Mouse (Mus musculus) forebrain, embryonic 12.5 days (tissue): Measurements from ENCODE around the gene Gm20931. TPM values are rescaled to one million over a fixed set of nuclear protein-coding genes. Genes with fewer than 3 reads are reported as not detected.
"Not testable (repeated sequence)": the region's sequence is repeated elsewhere in the genome, so short reads cannot be mapped to it uniquely, and the experiment has no call there.

ENCODE experiments used
- ATAC-seq: fragments of 200-750 bp; cut with Nextera tagmentation; 2 replicates; pipeline ENCODE4 v1.8.0; 2017; ENCODE audit warnings: moderate TSS enrichment; ENCODE audit not compliant: low FRiP score
- H3K27ac ChIP-seq: fragments of 300-500 bp; sonication (generic); 2 replicates; pipeline ENCODE4 v1.5.1; 2016; ENCODE audit warnings: mild to moderate bottlenecking
- H3K27me3 ChIP-seq: fragments of 300-500 bp; sonication (generic); 2 replicates; pipeline ENCODE4 v1.6.1; 2016; ENCODE audit warnings: mild to moderate bottlenecking
- H3K36me3 ChIP-seq: fragments of 300-500 bp; sonication (generic); replicated peaks from 2 replicates; pipeline ENCODE4 v1.6.1; 2016; ENCODE audit warnings: mild to moderate bottlenecking
- H3K4me1 ChIP-seq: fragments of 300-500 bp; sonication (generic); 2 replicates; pipeline ENCODE4 v1.6.1; 2016
- H3K4me2 ChIP-seq: fragments of 300-500 bp; sonication (generic); 2 replicates; pipeline ENCODE4 v1.6.1; 2016; ENCODE audit warnings: mild to moderate bottlenecking, moderate library complexity
- H3K4me3 ChIP-seq: fragments of 300-500 bp; sonication (generic); replicated peaks from 2 replicates; pipeline ENCODE4 v1.5.1; 2016; ENCODE audit warnings: mild to moderate bottlenecking
- H3K9ac ChIP-seq: fragments of 300-500 bp; sonication (generic); 2 replicates; pipeline ENCODE4 v1.6.1; 2016; ENCODE audit warnings: mild to moderate bottlenecking
- H3K9me3 ChIP-seq: fragments of 300-500 bp; sonication (generic); 2 replicates; pipeline ENCODE4 v1.6.1; 2016
- WGBS: fragments of 180-500 bp; shearing (Covaris S2); methylation state at CpG from one replicate; pipeline ENCODE4 v1.1.7; 2016; 5-methylcytosine and 5-hydroxymethylcytosine counted together
- polyA plus RNA-seq: library from polyadenylated mRNA; unstranded; fragments of >200 nt; fragmentation: Nextera tagmentation; extraction: Ambion mirVana; gene quantifications from 2 replicates; pipeline ENCODE4 v1.2.1, GENCODE M21; 2016

Gene Gm20931
- not detected in 2 replicates for polyA plus RNA-seq

- not testable (repeated sequence) for H3K4me3 ChIP-seq, H3K9ac ChIP-seq, H3K4me2 ChIP-seq, H3K27ac ChIP-seq, H3K36me3 ChIP-seq, H3K27me3 ChIP-seq, H3K9me3 ChIP-seq, H3K4me1 ChIP-seq, ATAC-seq
- no CpG with 5 or more reads among the region's 6 CpGs for WGBS
These were observed at the start of gene Gm20931 for GRCm38 (mm10) chrY:55213420-55213819. Gm20931 (plus strand) TSS chrY:55213720.
